In the genomic region with DNA sequence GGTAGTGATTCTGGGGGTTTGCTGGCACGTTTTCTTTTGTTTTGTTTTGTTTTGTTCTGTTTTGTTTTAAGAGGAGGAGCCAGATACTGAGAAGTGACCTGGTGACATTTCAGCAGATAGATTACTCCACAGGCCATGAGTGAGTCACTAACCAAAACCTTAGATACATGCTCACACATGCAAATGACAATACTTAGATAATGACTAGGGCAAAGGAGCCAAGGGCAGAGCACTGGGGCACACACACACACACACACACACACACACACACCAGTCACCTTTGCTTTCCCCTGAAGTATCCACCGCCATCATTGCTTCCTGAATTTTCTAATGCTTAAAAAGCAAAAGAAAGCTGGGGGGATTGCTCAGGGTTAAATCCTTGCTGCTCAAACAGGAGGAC, we compare ENCODE assay signal across 16 mouse cellular contexts. TPM values are rescaled to one million over a fixed set of nuclear protein-coding genes. Genes with fewer than 3 reads are reported as not detected.
"Had no signal": no experiment of that assay in that cellular context is flagged by ENCODE, and none has a peak within 500 bp of the region (broad histone marks: within the 10 kb centered on the region; RNA-seq: fewer than 3 reads in every experiment).

No protein-coding gene starts in this region.

- DNase-seq: retina, postnatal 1 day; right cerebral cortex, adult 18-20 months; right cerebral cortex, postnatal 14 days; right cerebral cortex, postnatal 25 days; right cerebral cortex, postnatal 4 days; spleen, adult 18-20 months; thymus, adult 18-20 months; thymus, adult 2 months; thymus, postnatal 14 days; thymus, postnatal 25 days; thymus, postnatal 36 days; thymus, postnatal 4 days had no signal

- H3K9ac ChIP-seq: neural tube, embryonic 13.5 days; neural tube, embryonic 15.5 days; stomach, embryonic 15.5 days had no signal

- H3K9me3 ChIP-seq: neural tube, embryonic 13.5 days; neural tube, embryonic 15.5 days; stomach, embryonic 15.5 days had no signal

- H3K36me3 ChIP-seq: neural tube, embryonic 13.5 days; neural tube, embryonic 15.5 days; stomach, embryonic 15.5 days had no signal

- H3K4me2 ChIP-seq: neural tube, embryonic 13.5 days; neural tube, embryonic 15.5 days; stomach, embryonic 15.5 days had no signal

- H3K27me3 ChIP-seq: neural tube, embryonic 13.5 days; neural tube, embryonic 15.5 days; stomach, embryonic 15.5 days had no signal

- H3K4me3 ChIP-seq: neural tube, embryonic 13.5 days; neural tube, embryonic 15.5 days; stomach, embryonic 15.5 days had no signal

- H3K27ac ChIP-seq: neural tube, embryonic 13.5 days; neural tube, embryonic 15.5 days; stomach, embryonic 15.5 days had no signal

- H3K4me1 ChIP-seq: neural tube, embryonic 15.5 days; stomach, embryonic 15.5 days had no signal

RNA-seq across cellular contexts. Expression of gene Sod3, which starts 52.9 kb away (rescaled TPM):
- total RNA-seq: neutrophil, adult 5-6 weeks had no signal

RNA-seq across cellular contexts. Expression of gene Ccdc149, which starts 54.8 kb away (rescaled TPM):
- total RNA-seq: neutrophil, adult 5-6 weeks had no signal
